Mouse (Mus musculus) skeletal muscle tissue, adult 2 months (tissue): ENCODE data around the gene Asxl1.

Experiments used
- DNase-seq: peaks from one replicate; pipeline ENCODE4 v3.0.0-alpha.2; 2012; ENCODE audit warnings: low read depth, low spot score

The Asxl1 gene

DNA sequence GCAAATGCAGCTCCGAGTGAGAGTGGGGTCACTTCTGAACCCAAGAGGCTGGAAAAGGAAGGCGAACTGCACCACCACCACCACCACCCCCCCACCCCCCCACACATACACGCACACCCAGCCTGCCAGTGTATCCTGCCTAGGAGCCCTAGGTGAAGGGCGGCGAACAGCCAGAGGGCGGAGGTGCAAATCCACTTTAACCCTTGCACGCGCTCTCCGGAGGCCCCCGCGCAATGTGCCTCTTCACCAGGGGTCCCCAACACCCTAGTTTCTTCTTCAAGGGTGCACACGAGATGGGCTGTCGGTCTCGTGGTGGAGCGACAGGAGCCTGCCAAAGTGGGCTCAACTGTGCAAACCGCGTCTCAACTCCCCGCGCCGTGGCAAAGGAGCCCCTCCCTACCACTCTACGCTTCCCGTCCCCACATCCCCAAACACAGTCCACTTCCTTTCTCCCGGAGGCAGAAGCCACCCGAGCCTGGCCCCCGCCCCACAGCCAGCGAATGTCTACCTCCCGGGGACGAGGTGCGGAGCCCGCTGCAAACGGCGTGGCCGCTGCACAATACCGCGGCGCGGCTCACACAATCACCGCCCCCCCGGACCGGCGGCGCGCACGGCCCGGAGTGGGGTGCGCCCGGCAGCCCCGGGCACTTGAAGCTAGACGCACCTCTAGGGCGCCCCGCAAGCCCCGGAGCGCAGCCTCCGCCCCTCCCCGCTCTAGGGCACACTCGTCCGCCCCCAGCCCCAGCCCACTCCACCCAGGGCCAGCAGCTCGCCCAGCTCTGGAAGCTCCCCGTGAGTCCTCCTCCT is 98.0 kb downstream of the Asxl1 start:
- DNase-seq: no peak

DNA sequence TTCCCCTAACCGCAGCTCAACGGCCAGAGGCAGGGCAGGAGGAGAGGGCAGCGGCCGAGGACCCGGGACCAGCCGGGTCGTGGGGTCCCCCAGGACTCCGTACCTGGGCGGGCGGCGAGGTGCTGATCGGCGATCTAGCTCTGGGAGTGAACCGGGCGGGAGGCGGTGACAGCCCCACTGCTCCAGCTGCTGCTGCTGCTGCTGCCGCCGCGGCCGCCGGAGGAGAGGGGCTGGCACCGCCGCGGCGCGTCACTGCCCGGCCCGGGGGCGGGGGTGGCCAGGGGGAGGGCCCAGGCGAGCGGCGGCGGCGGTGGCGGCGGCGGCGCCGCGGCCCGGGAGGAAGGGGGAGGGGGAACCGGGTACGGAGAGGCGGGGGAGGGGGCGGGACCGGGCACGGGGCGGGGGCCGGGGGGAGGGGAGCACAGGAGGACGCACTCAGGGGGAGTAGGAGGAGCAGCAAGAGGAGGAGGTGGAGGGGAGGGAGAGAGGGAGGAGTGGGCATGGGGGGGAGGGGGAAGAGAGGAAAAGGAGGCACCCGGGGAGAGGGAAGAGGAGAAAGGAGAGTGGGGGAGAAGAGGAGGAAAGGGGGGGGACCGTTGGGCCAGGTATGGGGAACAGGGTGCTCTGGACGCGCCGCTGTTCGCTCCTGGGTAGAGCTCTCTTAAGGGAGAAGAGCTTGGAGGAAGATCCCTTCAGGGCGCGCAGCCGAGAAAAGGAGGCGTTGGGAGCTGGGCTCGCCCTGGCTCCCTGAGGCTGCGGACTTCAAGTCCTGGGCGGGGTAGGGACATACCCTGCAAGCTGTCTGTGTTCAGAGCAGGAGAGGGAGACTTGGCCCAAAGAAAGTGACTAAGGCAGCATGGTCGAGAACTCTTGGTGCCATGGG is 98.9 kb downstream of the Asxl1 start:
- DNase-seq: peak; percentile 30

DNA sequence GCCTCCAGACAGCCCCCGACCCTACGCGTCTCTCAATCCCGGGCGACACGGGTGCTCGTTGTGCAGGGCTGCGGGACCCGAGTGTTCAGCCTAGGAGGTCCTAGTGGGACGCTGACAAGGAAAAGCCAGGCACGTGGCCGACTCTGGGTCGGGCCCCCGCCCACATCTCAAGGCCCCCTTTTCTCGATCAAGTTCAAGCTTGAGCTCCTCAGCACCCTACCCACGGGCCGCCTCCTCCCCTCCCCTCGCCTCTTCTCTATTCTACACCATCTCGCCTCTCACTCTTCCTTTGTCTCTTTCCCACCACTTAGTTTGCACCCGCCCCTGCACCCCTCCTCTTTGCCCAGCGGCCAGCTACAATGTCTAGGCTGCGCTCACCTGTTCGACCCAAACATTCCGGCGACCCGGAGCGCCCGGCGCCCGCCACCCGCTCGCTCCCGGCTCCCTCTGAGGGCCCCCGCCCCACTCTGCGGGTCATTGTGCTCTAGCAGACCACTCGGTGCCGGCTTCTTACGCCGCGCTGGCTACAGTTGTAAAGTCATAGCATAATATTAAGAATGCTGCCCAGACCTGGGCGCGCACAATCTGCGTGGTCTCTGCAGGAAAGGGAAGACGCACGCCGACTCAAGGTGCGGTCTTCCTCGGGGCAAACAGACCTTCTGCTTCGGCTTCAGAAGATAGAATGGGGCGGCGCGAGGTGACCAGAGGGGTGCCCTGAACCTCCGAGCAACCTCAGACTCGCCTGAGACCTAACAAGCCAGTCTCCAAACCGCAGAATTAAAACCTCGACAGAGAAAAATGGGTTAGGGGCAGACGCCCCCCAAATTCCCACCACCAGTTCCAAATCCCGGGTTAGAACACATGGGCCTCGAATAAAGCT is 99.7 kb downstream of the Asxl1 start:
- no peak for DNase-seq

DNA sequence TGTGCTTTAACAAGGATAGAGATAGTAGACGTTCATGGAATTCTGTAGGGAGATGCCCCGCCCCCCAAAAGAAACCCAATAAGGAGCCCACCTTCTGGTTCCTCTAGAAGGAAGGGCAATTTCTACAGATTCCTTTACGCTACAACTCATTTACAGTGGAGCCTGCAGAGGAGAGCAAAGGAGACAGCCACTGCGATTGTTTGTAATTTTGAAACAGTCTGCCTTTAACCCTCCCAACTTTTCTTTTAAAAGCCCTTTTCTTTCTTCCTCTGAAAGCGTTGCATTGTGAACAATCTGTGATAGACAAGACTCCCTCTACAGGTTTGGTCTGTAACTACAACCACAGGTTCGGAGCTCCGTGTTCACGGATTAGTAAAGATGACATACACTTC is 100.4 kb downstream of the Asxl1 start:
- DNase-seq: no peak

DNA sequence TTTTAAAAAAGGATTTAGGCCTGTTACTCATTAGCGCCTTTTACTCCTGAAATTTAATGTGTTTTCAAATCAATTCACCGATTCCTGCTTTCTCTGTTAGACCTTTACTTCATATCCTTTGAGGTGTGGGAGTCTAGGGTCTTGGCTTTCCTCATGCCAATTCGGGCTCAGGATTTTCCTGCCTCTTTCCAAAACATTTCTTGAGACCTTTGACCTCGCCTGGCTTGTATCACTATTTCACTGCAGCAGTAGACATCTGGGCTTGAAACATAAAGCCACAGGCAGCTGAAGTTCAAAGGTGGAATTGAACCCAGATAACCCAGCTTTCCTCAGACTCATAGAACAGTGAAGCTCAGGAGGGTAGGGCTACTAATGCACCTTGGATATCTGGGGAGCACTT is 100.8 kb downstream of the Asxl1 start:
- DNase-seq: no peak

DNA sequence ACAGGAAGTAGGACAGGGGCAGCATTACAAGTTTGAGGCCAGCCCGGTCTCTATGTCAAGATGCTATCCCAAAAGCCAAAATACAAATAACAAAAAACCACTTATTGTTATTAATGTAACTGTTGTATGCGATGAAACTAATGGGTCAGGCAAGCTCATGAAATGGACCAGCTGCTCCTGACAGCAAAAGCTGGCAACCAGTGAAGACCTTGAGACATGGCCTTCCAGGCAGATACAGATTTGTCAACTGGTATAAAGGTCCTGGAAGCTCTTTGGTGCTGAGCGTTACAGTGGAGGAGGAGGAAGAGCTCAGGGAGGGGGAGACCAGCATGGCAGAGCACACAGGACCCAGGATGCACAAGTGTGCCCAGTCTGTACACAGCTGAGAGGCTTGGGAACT is 102.1 kb downstream of the Asxl1 start:
- DNase-seq: no peak

DNA sequence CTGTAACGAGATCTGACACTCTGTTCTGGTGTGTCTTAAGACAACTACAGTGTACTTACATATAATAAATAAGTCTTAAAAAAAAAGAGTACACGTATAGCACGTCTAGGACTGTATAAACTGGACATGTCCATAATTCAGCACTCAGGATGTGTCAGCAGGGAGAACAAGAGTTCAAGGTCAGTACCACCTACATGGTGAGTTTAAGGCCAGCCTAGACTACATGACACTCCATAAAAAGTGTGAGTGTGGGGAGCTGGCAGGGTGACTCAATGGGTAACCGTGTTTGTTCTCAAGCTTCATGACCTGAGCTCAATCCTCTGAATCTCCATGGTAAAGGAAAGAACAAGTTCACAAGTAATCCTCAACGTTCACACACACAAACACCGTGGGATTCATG is 102.9 kb downstream of the Asxl1 start:
- no peak for DNase-seq
